Mouse (Mus musculus) spleen, adult 2 months (tissue): Measurements from ENCODE around the gene Armc12. TPM values are rescaled to one million over a fixed set of nuclear protein-coding genes. Genes with fewer than 3 reads are reported as not detected.

Experiments used
- DNase-seq, 2 experiments: peaks; one replicate each; pipeline versions ENCODE4 v3.0.0 to v3.0.0-alpha.2; 2012 to 2021; ENCODE audit warnings: low spot score in 2 of 2, low read depth in 1 of 2
- H3K27ac ChIP-seq: fragments of 200-500 bp; 2 replicates; pipeline ENCODE4 v1.5.1; 2012; ENCODE audit warnings: low read length, inconsistent platforms; ENCODE audit not compliant: insufficient read depth
- H3K27me3 ChIP-seq: fragments of 200-500 bp; 2 replicates; pipeline ENCODE4 v1.6.1; 2012; ENCODE audit warnings: mild to moderate bottlenecking, moderate library complexity, low read length, inconsistent platforms; ENCODE audit not compliant: control insufficient read depth, insufficient read depth
- H3K36me3 ChIP-seq: fragments of 200-500 bp; 2 replicates; pipeline ENCODE4 v1.6.1; 2012; ENCODE audit warnings: mild to moderate bottlenecking, low read length, inconsistent platforms; ENCODE audit not compliant: control insufficient read depth, insufficient read depth
- H3K4me1 ChIP-seq: fragments of 200-500 bp; 2 replicates; pipeline ENCODE4 v1.6.1; 2011; ENCODE audit warnings: inconsistent platforms; ENCODE audit not compliant: control insufficient read depth, insufficient read depth, insufficient read length
- H3K4me3 ChIP-seq: fragments of 200-500 bp; 2 replicates; pipeline ENCODE4 v1.5.1; 2011; ENCODE audit warnings: mild to moderate bottlenecking, inconsistent platforms; ENCODE audit not compliant: insufficient read depth, insufficient read length; ENCODE audit errors: extremely low read depth
- CTCF ChIP-seq: fragments of 200-500 bp; IDR thresholded peaks from 2 replicates; pipeline ENCODE4 v1.5.1; 2011; ENCODE audit warnings: mild to moderate bottlenecking, inconsistent platforms; ENCODE audit not compliant: insufficient read depth, insufficient read length, insufficient replicate concordance; ENCODE audit errors: extremely low read depth
- POLR2A ChIP-seq: fragments of 200-500 bp; IDR thresholded peaks from 2 replicates; pipeline ENCODE4 v1.6.1; 2011; ENCODE audit warnings: low read depth, low read length, inconsistent platforms
- WGBS: fragments of 180-500 bp; shearing (Covaris S2); methylation state at CpG from one replicate; pipeline ENCODE4 v1.1.7; 2018; 5-methylcytosine and 5-hydroxymethylcytosine counted together
- polyA plus RNA-seq: library from polyadenylated mRNA; depleted of rRNA; stranded (reverse); fragments of >200 nt; gene quantifications from 2 replicates; pipeline ENCODE4 v1.2.3, GENCODE M21; 2012; rRNA removed

The Armc12 gene
- polyA plus RNA-seq: 0.25 and 0.32 TPM in 2 replicates

DNA sequence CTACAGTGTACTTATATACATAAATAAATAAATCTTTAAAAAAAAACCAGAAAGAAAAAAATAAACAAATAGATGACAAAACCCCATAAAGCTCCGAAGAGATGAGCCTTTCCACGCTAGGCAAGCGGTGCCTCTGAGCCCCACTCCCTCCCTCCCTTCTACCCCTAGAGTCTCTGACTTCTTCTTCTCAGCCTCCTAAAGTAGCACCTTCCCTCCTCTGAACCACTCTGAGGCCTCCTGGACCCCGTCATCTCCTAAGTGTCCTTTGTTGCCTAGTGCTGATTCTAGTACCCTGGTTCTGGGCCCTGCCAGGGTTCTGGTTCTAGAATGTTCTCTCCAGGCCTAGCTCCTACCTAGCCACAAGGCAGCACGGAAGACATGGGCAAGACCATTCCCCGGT lies at the start of gene Armc12:
Gene Armc12 (plus strand): TSS at position 301 of the 400 bp plus-strand sequence.
- TF ChIP-seq CTCF (no peak), POLR2A (no peak)
- Histone ChIP-seq H3K27me3 (no peaks in the 10 kb centered on the region), H3K36me3 (no peaks in the 10 kb centered on the region), H3K27ac (no peak within 1 kb of the TSS), H3K4me1 (peaks cover 5% of the 10 kb centered on the region; the same call in 1 of the 2 replicates), H3K4me3 (no peak within 1 kb of the TSS)
- DNase-seq: no peak
- WGBS: 91% methylated on average over 6 of the region's 6 CpGs

DNA sequence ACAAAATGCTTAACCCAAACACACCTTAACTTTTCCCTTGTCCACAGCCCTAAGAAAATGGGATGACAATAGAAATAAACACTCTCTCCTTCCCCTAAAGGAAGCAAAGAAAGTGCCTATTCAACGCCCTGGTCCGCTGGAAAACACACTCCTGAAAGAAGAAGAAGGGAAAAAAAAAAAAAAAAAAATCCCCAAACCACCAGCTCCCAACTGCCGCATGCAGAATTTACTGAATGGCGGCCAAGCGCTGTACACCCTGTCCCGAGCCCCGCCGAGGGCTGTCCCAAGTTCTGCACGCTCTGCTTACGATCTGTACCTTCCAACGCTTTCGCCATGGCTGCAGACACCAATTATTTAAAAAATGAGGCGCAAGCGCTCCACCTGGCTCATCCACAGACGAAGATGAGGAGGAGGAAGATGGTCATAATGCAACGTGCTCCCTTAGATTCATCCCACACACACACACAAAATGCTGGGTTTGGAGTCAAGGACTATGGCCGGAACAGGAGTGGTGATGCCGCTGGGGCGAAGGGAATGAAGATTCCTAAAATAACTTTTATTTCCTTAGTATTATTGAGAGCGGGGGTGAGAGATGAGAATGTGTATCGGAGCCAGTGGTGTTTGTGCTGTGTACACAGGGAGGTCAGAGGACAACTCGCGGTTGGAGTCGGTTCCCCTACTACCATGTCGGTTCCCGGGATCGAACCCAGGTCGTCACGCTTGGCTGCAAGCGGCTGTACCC lies 45.7 kb upstream of the Armc12 start:
- Histone ChIP-seq H3K4me1 (peaks cover 8% of the 10 kb centered on the region; the same call in 1 of the 2 replicates), H3K4me3 (peak overlapping the region; percentile 83), H3K36me3 (no peaks in the 10 kb centered on the region), H3K27ac (peak overlapping the region; percentile 84), H3K27me3 (no peaks in the 10 kb centered on the region)
- 3% methylated on average over 30 of the region's 30 CpGs for WGBS
- TF ChIP-seq CTCF (no peak), POLR2A (no peak)
- DNase-seq: no peak

DNA sequence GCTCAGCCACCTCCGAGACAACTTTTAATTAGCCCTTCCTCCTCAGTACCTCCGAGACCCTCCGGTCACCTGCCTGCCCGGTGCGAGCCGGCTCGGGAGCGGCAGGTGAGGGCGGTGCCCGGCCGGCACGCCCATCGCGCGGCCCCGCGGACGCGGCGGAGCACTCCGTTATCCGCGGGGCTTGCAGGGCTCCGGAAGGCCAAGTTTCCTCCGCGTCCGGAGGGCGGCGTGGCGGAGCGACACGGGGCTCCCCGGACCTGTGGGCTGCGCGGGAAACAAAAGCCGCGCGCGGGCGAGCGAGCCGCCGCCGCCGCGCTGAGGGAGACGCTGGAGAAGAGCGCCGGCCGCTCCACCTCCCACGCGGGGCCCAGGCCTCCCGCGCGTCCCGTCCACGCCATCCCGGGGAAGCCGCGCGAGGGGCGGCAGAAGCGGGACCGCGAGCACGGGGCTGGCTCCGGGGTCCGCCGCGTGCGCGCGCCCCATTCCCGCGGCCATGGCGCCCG lies 45.1 kb upstream of the Armc12 start:
- WGBS: under 1% methylated on average over 62 of the region's 77 CpGs
- H3K27me3 ChIP-seq: no peaks in the 10 kb centered on the region
- peak in 1 of 2 experiments; percentile 50 for DNase-seq

DNA sequence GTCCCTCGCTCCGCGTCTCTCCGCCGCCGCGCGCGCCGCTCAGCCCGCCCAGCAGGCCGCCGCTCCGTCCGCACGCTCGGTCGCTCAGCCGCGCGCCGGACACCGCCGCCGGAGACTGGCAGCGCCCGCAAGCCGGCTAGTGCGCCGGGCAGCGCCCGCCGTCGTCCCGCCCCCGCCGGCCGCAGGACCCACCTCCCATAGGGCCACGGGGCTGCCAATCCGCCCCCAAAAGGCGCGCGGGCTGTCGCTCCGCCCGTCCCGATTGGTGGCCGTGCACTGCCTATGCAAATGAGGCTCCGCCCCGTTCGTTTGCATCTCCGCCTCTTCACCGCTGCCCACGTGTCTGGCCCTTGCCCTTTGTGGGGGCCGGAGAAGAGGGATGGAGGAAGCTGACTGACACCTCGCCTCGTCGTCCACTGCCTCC lies 44.6 kb upstream of the Armc12 start:
- H3K27me3 ChIP-seq: no peaks in the 10 kb centered on the region
- peak; percentile 85 to 98 for DNase-seq
- TF ChIP-seq CTCF (no peak), POLR2A (peak; percentile 78)
- peak overlapping the region; percentile 83 for H3K4me3 ChIP-seq
- H3K36me3 ChIP-seq: no peaks in the 10 kb centered on the region
- WGBS: 1% methylated on average over 55 of the region's 58 CpGs
- H3K27ac ChIP-seq: peak overlapping the region; percentile 84
- peaks cover 8% of the 10 kb centered on the region; the same call in 1 of the 2 replicates for H3K4me1 ChIP-seq

More for the DNA sequence above, 45.1 kb upstream of the Armc12 start:
- H3K4me1 ChIP-seq: peaks cover 8% of the 10 kb centered on the region; the same call in 1 of the 2 replicates
- no peaks in the 10 kb centered on the region for H3K36me3 ChIP-seq
- H3K27ac ChIP-seq: peak overlapping the region; percentile 84
- peak overlapping the region; percentile 83 for H3K4me3 ChIP-seq
- TF ChIP-seq POLR2A (no peak), CTCF (no peak)

DNA sequence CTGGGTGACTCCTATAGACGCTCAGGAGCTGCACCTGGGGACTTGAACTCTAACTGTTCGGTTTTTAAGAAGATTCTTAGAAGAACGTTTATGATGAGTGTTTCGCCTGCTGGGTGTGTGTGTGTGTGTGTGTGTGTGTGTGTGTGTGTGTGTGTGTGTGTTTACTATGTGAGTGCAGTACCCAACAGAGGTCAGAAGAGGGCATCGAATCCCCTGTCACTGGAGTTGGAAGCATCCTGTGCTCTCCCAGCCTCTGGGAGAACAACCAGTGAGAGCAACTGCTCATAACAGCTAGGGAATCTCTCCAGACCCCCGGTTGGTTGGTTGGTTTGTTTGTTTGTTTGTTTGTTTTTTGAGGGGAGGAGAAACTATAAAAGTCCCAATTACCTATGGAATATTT lies 43.9 kb upstream of the Armc12 start:
- WGBS: 76% methylated on average over 6 of the region's 6 CpGs
- Histone ChIP-seq H3K27ac (no peak overlapping the region), H3K27me3 (no peaks in the 10 kb centered on the region), H3K36me3 (no peaks in the 10 kb centered on the region), H3K4me1 (peaks cover 8% of the 10 kb centered on the region; the same call in 1 of the 2 replicates), H3K4me3 (no peak overlapping the region)
- TF ChIP-seq POLR2A (no peak), CTCF (no peak)
- no peak for DNase-seq

DNA sequence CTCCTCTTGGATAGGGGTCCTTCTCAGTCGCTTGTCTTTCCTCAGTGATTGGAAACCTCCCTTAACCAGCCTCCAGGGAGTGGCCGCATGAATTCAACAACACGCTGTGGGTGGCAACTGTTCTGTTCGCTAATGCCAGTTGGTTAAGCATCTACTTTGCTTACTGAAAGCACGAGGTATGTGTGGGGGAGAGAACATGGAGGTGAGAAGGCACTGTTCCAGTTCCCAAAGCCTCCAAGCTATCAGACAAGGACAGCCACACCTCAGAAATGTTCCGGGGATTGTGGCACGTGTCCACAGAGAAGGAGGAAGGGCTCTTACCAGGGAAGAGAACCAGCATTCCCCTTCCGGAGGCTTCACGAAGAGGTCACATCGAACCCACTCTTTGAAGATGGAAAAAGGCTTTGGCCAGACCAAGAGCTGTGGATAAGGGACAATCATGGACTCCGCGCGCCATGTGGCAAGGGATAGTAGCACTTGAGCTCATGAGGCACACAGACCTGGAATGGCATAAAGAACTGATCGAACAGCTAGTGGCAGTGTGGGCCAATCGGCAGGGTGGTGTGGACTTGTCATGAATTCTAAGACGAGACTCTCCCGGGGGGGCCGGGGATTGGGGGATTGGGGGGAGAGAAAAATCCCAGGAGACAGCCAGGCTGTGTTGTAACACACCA lies 42.9 kb upstream of the Armc12 start:
- H3K27me3 ChIP-seq: no peaks in the 10 kb centered on the region
- no peak overlapping the region for H3K4me3 ChIP-seq
- H3K27ac ChIP-seq: no peak overlapping the region
- H3K36me3 ChIP-seq: no peaks in the 10 kb centered on the region
- 68% methylated on average over 18 of the region's 18 CpGs for WGBS
- H3K4me1 ChIP-seq: peaks cover 8% of the 10 kb centered on the region; the same call in 1 of the 2 replicates
- DNase-seq: no peak
- TF ChIP-seq CTCF (no peak), POLR2A (no peak)
